Mouse (Mus musculus): ENCODE results near the gene Camk1d.

GRCm38 (mm10) chr2:5676143-5676483 is 38.2 kb downstream of the Camk1d start:
- TF ChIP-seq EP300 (IDR thresholded peaks at IDR 0.05; ENCODE audit: low read depth) (no peak), CTCF (IDR thresholded peaks at IDR 0.05; ENCODE audit: low read depth) (no peak)
